Mouse (Mus musculus) spleen, postnatal 14 days (tissue): ENCODE results near the gene Metap2.

Source experiments
- DNase-seq, 2 experiments: peaks; one replicate each; pipeline ENCODE4 v3.0.0; 2021 to 2022; ENCODE audit warnings: low spot score in 2 of 2

Metap2 gene

DNA sequence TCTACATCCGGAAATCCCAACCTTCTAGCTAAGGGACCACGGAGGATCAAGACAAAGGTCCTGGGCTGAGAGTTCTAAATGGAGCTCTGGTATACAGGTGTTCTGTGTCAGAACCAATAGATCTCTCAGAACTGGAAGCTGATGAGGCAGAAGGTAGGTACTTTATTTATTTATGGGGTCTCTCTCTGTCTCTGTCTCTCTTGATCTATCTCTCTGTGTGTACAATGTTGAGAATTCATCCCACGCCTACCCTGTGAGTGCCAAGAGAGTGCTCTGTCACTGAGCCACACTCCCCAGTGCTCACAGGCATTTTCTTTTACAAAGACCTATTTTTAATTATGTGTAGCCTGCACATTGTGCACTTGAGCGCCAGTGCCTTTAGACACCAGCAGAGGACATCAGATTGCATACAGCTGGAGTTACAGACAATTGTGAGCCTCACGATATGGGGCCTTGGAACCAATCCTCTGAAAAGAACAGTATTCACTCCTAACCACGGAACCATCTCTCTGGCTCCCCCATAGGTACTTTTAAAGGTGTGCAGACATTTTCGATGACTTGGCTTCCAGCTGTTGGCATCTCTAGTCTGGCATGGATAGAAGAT, at the start of gene Metap2:
Metap2 (minus strand) TSS at position 51 of the 604 bp plus-strand sequence.
- no peak for DNase-seq

- DNase-seq: no peak
Measured at GRCm38 (mm10) chr10:93945843-93946499, 49.1 kb upstream of the Metap2 start.

DNA sequence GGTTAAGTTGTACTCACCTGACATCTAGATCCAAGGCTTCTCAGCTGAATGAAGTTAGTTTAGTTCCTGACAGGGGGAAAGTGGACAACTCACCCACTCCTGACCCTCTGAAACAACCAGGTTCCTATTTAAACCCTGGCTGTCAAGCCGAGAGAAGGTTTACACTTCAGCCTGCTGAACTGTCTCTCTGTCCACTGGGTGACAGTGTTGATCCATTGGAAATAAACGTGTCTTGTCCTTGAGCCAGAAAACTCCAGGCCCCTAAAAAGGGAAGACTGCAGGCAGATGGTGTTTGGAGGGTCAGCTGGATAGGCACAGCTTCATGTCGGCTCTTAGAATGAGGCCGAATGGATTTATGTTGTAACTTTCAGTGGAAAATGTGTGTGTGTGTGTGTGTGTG, 48.5 kb upstream of the Metap2 start:
- no peak for DNase-seq

GRCm38 (mm10) chr10:93944241-93944640, 47.3 kb upstream of the Metap2 start:
- no peak for DNase-seq

GRCm38 (mm10) chr10:93940279-93940678, 43.4 kb upstream of the Metap2 start:
- DNase-seq: no peak

DNA sequence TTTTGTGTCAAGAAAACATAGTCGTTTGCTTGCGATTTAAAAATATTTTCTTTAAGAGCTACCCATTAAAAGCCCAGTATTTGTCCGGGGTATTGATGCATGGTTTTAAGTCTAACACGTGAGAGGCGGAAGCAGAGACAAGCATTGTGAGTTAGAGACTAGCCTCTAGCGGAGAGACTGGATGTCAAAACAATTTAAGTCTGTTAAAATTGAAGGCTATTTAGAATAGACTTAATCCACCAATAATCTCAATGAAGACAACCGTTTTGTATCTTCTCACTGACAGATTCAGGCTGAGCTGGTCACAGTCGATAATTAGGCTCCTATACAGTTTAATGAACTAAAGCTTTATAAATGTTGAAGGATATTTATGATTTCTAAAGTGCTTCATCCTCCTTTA, 42.8 kb upstream of the Metap2 start:
- DNase-seq: no peak

GRCm38 (mm10) chr10:93938844-93939271, 42.0 kb upstream of the Metap2 start:
- no peak for DNase-seq

DNA sequence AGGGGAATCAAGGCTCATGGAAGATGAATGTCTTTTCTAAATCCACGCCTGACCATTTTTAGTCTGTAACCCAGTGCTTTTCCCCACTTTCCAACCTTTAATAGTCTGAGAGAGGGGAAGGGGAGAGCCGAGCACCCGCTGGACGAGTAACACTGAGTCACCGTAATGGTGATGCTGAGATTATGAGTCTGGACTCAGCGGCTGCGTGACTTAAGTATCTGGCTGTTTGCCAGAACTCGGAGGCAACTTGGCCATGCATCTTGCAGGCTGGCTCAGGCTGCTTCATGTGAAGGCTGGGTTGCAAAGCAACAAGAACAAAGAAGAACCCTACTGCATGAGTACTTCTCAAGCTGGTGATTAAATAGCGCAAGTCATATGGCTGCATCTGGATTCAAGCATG, 37.1 kb upstream of the Metap2 start:
- DNase-seq: no peak

DNA sequence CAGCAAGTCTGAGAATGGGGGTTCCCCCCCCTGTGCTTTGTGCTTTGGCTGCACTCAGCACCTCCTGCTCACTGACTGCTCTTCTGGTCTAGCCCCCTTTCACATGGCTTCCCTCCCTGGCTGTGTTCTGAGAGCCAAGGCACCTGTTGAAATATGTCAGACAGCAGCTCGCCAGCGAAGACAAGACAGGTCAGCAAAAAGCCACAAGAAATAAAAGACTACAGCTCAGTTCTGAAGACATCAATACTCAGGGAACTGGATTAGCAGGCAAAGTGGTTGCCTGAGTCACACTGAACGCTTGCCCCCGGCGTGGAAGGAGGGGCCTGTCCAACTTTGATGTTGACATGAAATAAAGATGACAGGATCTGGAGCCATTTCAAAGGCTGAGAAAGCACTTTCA, 36.0 kb upstream of the Metap2 start:
- DNase-seq: no peak

GRCm38 (mm10) chr10:93932020-93932419, 35.1 kb upstream of the Metap2 start:
- DNase-seq: no peak

- DNase-seq: no peak
Measured at GRCm38 (mm10) chr10:93931431-93931830, 34.5 kb upstream of the Metap2 start.

DNA sequence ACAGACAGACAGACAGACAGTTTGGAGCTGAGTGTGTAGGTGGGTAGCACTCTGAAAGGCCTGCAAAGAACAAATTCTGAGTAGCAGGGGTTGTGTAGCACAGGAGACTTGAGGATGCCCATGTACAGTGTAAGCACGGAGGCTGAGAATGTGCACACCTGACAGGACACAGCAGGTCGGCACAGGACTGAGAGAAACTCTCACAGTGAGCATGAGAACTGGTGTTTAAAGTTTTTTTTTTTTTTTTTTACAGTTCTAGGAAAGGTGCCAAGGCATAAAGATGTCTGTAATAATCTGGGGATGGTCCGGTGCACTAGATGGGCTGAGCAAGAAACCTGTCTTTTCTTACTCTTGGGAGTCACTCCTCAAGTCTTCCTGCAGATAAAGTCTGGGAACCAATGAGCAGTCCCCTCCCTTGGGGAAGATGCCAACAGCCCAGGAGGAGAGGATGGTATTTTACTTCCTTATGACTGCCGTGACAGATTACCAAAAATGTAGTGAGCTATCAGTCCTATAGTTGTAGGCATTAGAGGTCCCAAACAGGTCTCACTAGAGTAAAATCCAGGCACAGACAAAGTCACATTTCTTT, 33.4 kb upstream of the Metap2 start:
- no peak for DNase-seq

GRCm38 (mm10) chr10:93924666-93925065, 27.8 kb upstream of the Metap2 start:
- DNase-seq: no peak

DNA sequence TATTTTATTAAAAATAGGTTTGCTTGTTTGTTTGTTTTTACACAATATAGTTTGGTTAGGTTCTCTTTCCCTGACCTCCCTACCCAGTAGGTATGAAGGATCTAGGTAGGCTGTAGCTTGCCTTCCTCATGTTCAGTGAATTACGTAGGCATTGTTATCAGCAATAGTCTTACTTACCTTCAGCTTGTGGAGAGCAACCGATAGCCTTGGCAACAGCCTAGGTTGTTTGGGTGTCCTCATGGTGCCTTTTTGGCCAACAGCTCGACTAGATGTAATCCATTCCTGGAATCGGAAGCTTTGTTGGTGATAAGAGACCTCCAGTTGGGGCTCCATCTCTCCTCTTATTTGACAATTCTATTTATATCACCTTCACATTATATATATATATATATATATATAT, 24.3 kb upstream of the Metap2 start:
- DNase-seq: no peak

- DNase-seq: no peak
Measured at GRCm38 (mm10) chr10:93919227-93919626, 22.3 kb upstream of the Metap2 start.

GRCm38 (mm10) chr10:93918701-93919100, 21.8 kb upstream of the Metap2 start:
- DNase-seq: no peak

DNA sequence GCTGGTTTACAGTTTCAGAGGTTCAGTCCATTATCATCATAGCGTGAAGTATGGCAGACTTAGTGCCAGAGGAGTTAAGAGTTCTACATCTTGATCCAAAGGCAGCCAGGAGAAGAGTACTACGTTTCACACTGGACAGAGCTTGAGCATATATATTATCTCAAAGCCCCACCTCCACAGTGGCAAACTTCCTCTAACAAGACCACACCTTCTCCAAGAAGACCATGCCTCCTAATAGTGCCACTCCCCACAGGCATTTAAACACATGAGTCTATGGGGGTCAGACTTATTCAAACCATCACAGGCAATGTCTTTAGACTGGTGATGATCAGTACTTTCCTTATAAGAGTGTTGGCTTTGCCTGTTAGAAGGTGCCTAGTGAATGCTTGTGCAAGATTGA, 21.2 kb upstream of the Metap2 start:
- no peak for DNase-seq

- no peak for DNase-seq
Measured at GRCm38 (mm10) chr10:93916778-93917177, 19.9 kb upstream of the Metap2 start.

DNA sequence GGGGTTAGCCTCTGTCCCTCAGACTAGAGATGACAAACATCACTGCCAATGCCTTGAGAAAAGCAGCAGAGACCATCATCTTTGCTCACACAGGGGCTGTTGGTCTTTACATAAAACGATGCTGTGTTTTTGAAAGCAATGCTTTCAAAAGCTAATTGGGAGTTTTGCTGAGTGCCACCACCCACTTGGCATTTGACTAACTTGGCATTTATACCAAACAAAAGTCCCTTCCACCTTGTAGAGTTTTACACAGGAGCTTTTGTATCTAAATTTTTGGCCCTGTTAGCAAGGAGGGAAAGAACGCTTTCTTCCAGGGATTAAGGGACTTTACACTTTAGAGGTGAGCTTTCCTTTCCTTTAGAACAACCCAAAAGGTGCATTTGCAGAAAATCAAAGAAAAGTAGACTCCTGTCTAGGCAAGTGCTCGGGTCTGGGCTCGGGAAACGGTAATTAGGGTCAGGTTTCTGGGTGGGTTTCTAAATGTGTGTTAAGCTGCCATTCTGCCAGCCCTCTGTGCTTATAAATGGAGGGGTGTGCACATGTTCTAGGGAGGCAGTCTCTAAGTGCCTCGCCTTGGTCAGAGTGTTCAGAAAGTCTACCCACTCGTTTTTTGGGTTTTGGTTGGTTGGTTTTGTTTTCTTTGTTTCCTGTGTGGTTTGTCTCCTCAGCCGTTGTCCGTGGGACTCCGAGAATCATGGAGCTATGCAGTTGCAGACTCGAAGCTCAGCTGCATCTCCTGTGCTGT, 18.8 kb upstream of the Metap2 start:
- no peak for DNase-seq

DNA sequence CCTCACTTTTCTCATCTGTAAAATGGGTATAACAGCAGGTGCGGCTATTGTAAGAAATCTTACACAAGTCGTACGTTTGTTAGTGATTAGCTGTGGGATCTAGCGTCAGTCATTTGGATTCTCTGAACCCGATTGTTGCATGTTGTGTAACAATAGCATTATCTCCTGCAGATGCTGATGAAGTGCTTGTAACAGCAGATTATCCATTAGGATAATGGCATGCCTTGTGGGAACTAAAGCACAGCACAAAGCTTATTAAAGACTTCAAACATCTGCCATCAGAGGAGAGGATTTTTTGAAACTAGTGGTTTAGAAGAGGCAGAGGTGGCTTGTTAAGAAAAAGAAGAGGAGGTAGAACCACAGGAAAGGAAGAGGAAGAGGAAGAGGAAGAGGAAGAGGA, 16.6 kb upstream of the Metap2 start:
- DNase-seq: no peak

DNA sequence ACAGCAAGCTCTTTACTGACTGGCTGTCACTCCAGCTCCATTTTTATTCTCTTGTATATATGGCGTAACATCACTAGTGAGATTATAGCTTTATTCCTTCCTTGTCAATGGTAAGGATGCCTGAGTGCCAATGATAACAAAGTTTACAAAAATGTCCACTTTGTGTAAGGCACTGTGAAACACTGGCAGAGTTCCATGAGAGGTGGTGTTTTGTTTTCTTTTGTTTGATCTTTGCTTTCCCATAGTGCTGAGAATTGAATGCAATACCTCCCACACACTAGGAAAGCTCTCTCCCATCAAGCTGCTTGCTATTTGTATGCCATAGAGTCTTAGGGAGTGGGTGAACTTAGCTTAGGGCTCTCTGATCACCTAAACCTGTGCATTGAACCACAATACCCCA, 16.0 kb upstream of the Metap2 start:
- DNase-seq: no peak

GRCm38 (mm10) chr10:93912136-93912855, 15.4 kb upstream of the Metap2 start:
- no peak for DNase-seq
